Mouse (Mus musculus) adipocyte (in vitro differentiated cells): ENCODE data around the gene Sema3b.
"Not testable (repeated sequence)": the region's sequence is repeated elsewhere in the genome, so short reads cannot be mapped to it uniquely, and the experiment has no call there.

Experiments used
- DNase-seq: peaks from one replicate; pipeline ENCODE4 v3.0.0-alpha.2; 2016; ENCODE audit warnings: low spot score

The Sema3b gene

GRCm38 (mm10) chr9:107590058-107590772, 18.8 kb downstream of the Sema3b start:
- DNase-seq, result no peak

- peak; percentile 76 for DNase-seq
These were observed 21.0 kb downstream of the Sema3b start for GRCm38 (mm10) chr9:107587833-107588639.

- peak; percentile 97 for DNase-seq
These were observed 21.8 kb downstream of the Sema3b start, which contains the start of gene Ifrd2 for GRCm38 (mm10) chr9:107586974-107587832. Gene Ifrd2, plus strand, starts transcription at chr9:107587642.

- DNase-seq, result no peak
These were observed 22.5 kb downstream of the Sema3b start for GRCm38 (mm10) chr9:107586504-107586903.

- DNase-seq, result no peak
These were observed 25.9 kb downstream of the Sema3b start for GRCm38 (mm10) chr9:107583174-107583573.

GRCm38 (mm10) chr9:107582509-107583062, 26.4 kb downstream of the Sema3b start:
- DNase-seq, result no peak

GRCm38 (mm10) chr9:107581584-107581983, 27.4 kb downstream of the Sema3b start:
- no peak for DNase-seq

GRCm38 (mm10) chr9:107580501-107581317, 28.3 kb downstream of the Sema3b start, which contains the start of gene Hyal3:
Gene Hyal3, plus strand, starts transcription at chr9:107580818.
- peak; percentile 93 for DNase-seq

GRCm38 (mm10) chr9:107579023-107579900, 29.8 kb downstream of the Sema3b start:
- DNase-seq, result peak; percentile 48

- no peak for DNase-seq
These were observed 30.4 kb downstream of the Sema3b start, which contains the start of gene Naa80 for GRCm38 (mm10) chr9:107578587-107578986. Gene Naa80, plus strand, starts transcription at chr9:107578887.

GRCm38 (mm10) chr9:107577871-107578270, 31.2 kb downstream of the Sema3b start:
- no peak for DNase-seq

- peak; percentile 54 for DNase-seq
These were observed 32.5 kb downstream of the Sema3b start, which contains the start of gene Hyal1 for GRCm38 (mm10) chr9:107576357-107577107. Gene Hyal1, plus strand, starts transcription at chr9:107576927.

GRCm38 (mm10) chr9:107575579-107576356, 33.3 kb downstream of the Sema3b start:
- no peak for DNase-seq

GRCm38 (mm10) chr9:107573774-107574173, 35.3 kb downstream of the Sema3b start:
- not testable (repeated sequence) for DNase-seq

- no peak for DNase-seq
These were observed 36.7 kb downstream of the Sema3b start for GRCm38 (mm10) chr9:107572327-107572662.

GRCm38 (mm10) chr9:107571534-107572326, 37.3 kb downstream of the Sema3b start:
- no peak for DNase-seq

GRCm38 (mm10) chr9:107570845-107571244, 38.2 kb downstream of the Sema3b start:
- no peak for DNase-seq
